Mouse (Mus musculus): ENCODE data around the gene Chrm4. TPM values are rescaled to one million over a fixed set of nuclear protein-coding genes. Genes with fewer than 3 reads are reported as not detected.

The Chrm4 gene
- polyA plus RNA-seq, 1 experiment: 0.11 TPM

GRCm38 (mm10) chr2:91963443-91963932, 36.4 kb downstream of the Chrm4 start:
- peak; percentile 99 for DNase-seq (ENCODE audit: low spot score)

- DNase-seq (ENCODE audit: low spot score): no peak
These were observed 37.7 kb downstream of the Chrm4 start for GRCm38 (mm10) chr2:91964610-91965204.

- no peak for DNase-seq (ENCODE audit: low spot score)
These were observed 38.4 kb downstream of the Chrm4 start for GRCm38 (mm10) chr2:91965417-91965816.

GRCm38 (mm10) chr2:91966367-91966766, 39.3 kb downstream of the Chrm4 start:
- no peak for DNase-seq (ENCODE audit: low spot score)

- DNase-seq (ENCODE audit: low spot score): no peak
These were observed 40.9 kb downstream of the Chrm4 start for GRCm38 (mm10) chr2:91967962-91968361.

- no peak for DNase-seq (ENCODE audit: low spot score)
These were observed 44.4 kb downstream of the Chrm4 start for GRCm38 (mm10) chr2:91971231-91972097.

GRCm38 (mm10) chr2:91972121-91972566, 45.1 kb downstream of the Chrm4 start:
- no peak for DNase-seq (ENCODE audit: low spot score)

GRCm38 (mm10) chr2:91973416-91974135, 46.5 kb downstream of the Chrm4 start:
- DNase-seq (ENCODE audit: low spot score): no peak

GRCm38 (mm10) chr2:91975581-91976541, 48.8 kb downstream of the Chrm4 start, which contains the start of gene Dgkz:
Gene Dgkz (minus strand): TSS chr2:91975864.
- no peak for DNase-seq (ENCODE audit: low spot score)

- DNase-seq (ENCODE audit: low spot score): no peak
These were observed 50.9 kb downstream of the Chrm4 start for GRCm38 (mm10) chr2:91977960-91978359.

Other genes with a start within 250 kb of the Chrm4 start
- 37.0 and 38.0 TPM in 2 replicates for gene Atg13, start 216.7 kb upstream of the Chrm4 start, polyA plus RNA-seq (2012; rRNA removed)
- gene Harbi1, start 216.4 kb upstream of the Chrm4 start, polyA plus RNA-seq (2012; rRNA removed): 5.5 and 8.4 TPM in 2 replicates
- gene Ambra1, start 197.1 kb upstream of the Chrm4 start, polyA plus RNA-seq (2012; rRNA removed): 12.3 and 18.2 TPM in 2 replicates
- gene Mdk, start 5.0 kb downstream of the Chrm4 start, polyA plus RNA-seq (2012; rRNA removed): 34.7 and 37.5 TPM in 2 replicates
- gene Gm9821, start 18.5 kb downstream of the Chrm4 start, polyA plus RNA-seq (2012; rRNA removed): 0.03 TPM in 1 of 2 replicates, not detected in the other
- 135 and 148 TPM in 2 replicates for gene Dgkz, start 48.6 kb downstream of the Chrm4 start, polyA plus RNA-seq (2012; rRNA removed)
- gene Creb3l1, start 97.3 kb downstream of the Chrm4 start, polyA plus RNA-seq (2012; rRNA removed): 4.9 and 15.4 TPM in 2 replicates
- gene Phf21a, start 165.9 kb downstream of the Chrm4 start, polyA plus RNA-seq (2012; rRNA removed): 27.1 and 49.9 TPM in 2 replicates